Mouse (Mus musculus): ENCODE results near the gene Soat2.

- TF ChIP-seq CTCF (IDR thresholded peaks at IDR 0.05) (peak; percentile 84), EP300 (IDR thresholded peaks at IDR 0.05) (no peak)
Measured at GRCm38 (mm10) chr15:102107689-102108573, 42.4 kb upstream of the Soat2 start.
